Mouse (Mus musculus) spleen, adult 18-20 months (tissue): Measurements from ENCODE around the gene Gas2.

Experiments
- DNase-seq, 2 experiments: peaks; one replicate each; pipeline ENCODE4 v3.0.0; 2022; ENCODE audit warnings: mixed read lengths in 2 of 2

The Gas2 gene

GRCm38 (mm10) chr7:51972252-51972855 lies 110.5 kb downstream of the Gas2 start:
- peak in 1 of 2 experiments; percentile 6 for DNase-seq

GRCm38 (mm10) chr7:51973091-51973490 lies 111.3 kb downstream of the Gas2 start:
- no peak for DNase-seq

- DNase-seq = no peak
These were observed 111.7 kb downstream of the Gas2 start for GRCm38 (mm10) chr7:51973526-51973925.

GRCm38 (mm10) chr7:51975181-51975580 lies 113.4 kb downstream of the Gas2 start:
- DNase-seq = no peak

- no peak for DNase-seq
These were observed 117.5 kb downstream of the Gas2 start for GRCm38 (mm10) chr7:51979271-51979670.

- no peak for DNase-seq
These were observed 120.5 kb downstream of the Gas2 start for GRCm38 (mm10) chr7:51982303-51982702.

GRCm38 (mm10) chr7:51985763-51986162 lies 123.9 kb downstream of the Gas2 start:
- DNase-seq = no peak

GRCm38 (mm10) chr7:51986909-51987308 lies 125.1 kb downstream of the Gas2 start:
- DNase-seq = no peak

GRCm38 (mm10) chr7:51991020-51991419 lies 129.2 kb downstream of the Gas2 start:
- DNase-seq = no peak

- peak; percentile 68 to 78 for DNase-seq
These were observed 143.9 kb downstream of the Gas2 start, which contains the start of gene Svip for GRCm38 (mm10) chr7:52005511-52006295. Gene Svip, minus strand, starts transcription at chr7:52006018.

- no peak for DNase-seq
These were observed 144.4 kb downstream of the Gas2 start for GRCm38 (mm10) chr7:52006296-52006630.

GRCm38 (mm10) chr7:52007138-52007537 lies 145.3 kb downstream of the Gas2 start:
- DNase-seq = no peak

- no peak for DNase-seq
These were observed 151.6 kb downstream of the Gas2 start for GRCm38 (mm10) chr7:52013457-52013856.

GRCm38 (mm10) chr7:52015180-52015579 lies 153.4 kb downstream of the Gas2 start:
- DNase-seq = no peak

- no peak for DNase-seq
These were observed 153.8 kb downstream of the Gas2 start, which contains the start of gene 1700015G11Rik for GRCm38 (mm10) chr7:52015628-52016027. Gene 1700015G11Rik, minus strand, starts transcription at chr7:52015728.

GRCm38 (mm10) chr7:52022039-52022438 lies 160.2 kb downstream of the Gas2 start:
- DNase-seq = no peak

- DNase-seq = no peak
These were observed 162.3 kb downstream of the Gas2 start for GRCm38 (mm10) chr7:52024050-52024626.

GRCm38 (mm10) chr7:52037600-52038582 lies 176.1 kb downstream of the Gas2 start:
- no peak for DNase-seq
